ENCODE assay signal across 8 mouse cellular contexts in the genomic region with DNA sequence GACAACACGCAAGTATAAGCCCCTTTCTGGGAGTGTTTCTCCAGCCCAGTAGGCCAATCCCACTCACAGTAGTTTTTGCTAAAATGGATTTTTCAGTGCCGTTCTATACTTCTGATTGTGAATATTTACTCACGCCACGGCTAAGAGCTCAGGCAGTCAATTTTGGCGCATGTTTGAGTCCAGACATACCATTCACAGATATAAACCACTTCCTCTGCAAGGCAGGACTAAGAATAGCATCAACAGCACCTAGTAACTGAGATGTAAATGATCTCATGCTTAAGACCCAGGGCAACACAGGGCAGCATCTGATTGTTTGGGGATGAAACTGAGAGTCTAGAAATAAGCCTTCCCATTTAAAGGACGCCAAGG. TPM values are rescaled to one million over a fixed set of nuclear protein-coding genes. Genes with fewer than 3 reads are reported as not detected.
A peak's percentile ranks its signal among the peaks of the same experiment; 100 is the strongest.
DNase-seq lines count a peak whose midpoint lies in the region; ATAC-seq and TF ChIP-seq lines count a peak whose summit lies in the region.

A gene (minus strand): TSS at position 19 of the 372 bp plus-strand sequence.

- H3K27ac ChIP-seq in kidney, embryonic 15.5 days, result peak within 1 kb of the TSS; percentile 91
- peak within 1 kb of the TSS; percentile 89 for H3K27ac ChIP-seq in embryonic facial prominence, embryonic 13.5 days

- peaks cover 5% of the 10 kb centered on the region for H3K36me3 ChIP-seq in kidney, embryonic 15.5 days
- peaks cover 16% of the 10 kb centered on the region; the same call in 1 of the 2 replicates for H3K36me3 ChIP-seq in E14TG2a.4 (ENCODE audit: insufficient read depth, low read length)
- peaks cover 4% of the 10 kb centered on the region for H3K36me3 ChIP-seq in embryonic facial prominence, embryonic 13.5 days

- peak within 1 kb of the TSS; percentile 53 for H3K9ac ChIP-seq in kidney, embryonic 15.5 days
- H3K9ac ChIP-seq in embryonic facial prominence, embryonic 13.5 days, result peak within 1 kb of the TSS; percentile 80

- peak; percentile 50 for ATAC-seq in kidney, embryonic 15.5 days (replicated peaks; ENCODE audit: low FRiP score)
- ATAC-seq in embryonic facial prominence, embryonic 13.5 days (ENCODE audit: insufficient number of reproducible peaks, insufficient read depth, low FRiP score, low TSS enrichment, low read depth), result no peak
- peak; percentile 40 for ATAC-seq in monocyte, adult 5-6 weeks (replicated peaks; ENCODE audit: insufficient number of reproducible peaks, low FRiP score, low TSS enrichment, poor library complexity, severe bottlenecking)

- peak within 1 kb of the TSS; percentile 68 for H3K4me3 ChIP-seq in kidney, embryonic 15.5 days (replicated peaks)
- peak within 1 kb of the TSS; percentile 93 for H3K4me3 ChIP-seq in E14TG2a.4 (replicated peaks; ENCODE audit: low read length)
- H3K4me3 ChIP-seq in embryonic facial prominence, embryonic 13.5 days, result peak within 1 kb of the TSS; percentile 70

- no peaks in the 10 kb centered on the region for H3K9me3 ChIP-seq in kidney, embryonic 15.5 days (replicated peaks)
- H3K9me3 ChIP-seq in E14TG2a.4 (ENCODE audit: low read length), result no peaks in the 10 kb centered on the region
- H3K9me3 ChIP-seq in embryonic facial prominence, embryonic 13.5 days, result no peaks in the 10 kb centered on the region

- H3K27me3 ChIP-seq in kidney, embryonic 15.5 days, result no peaks in the 10 kb centered on the region
- no peaks in the 10 kb centered on the region for H3K27me3 ChIP-seq in E14TG2a.4 (ENCODE audit: insufficient read depth, low read length)
- H3K27me3 ChIP-seq in embryonic facial prominence, embryonic 13.5 days, result no peaks in the 10 kb centered on the region

- no peak for TF ChIP-seq CTCF in E14TG2a.4 (conservative IDR thresholded peaks at IDR 0.05; ENCODE audit: low read length)

- 13% methylated on average over 6 of the region's 6 CpGs for WGBS in kidney, embryonic 15.5 days
- WGBS in embryonic facial prominence, embryonic 13.5 days, result 9% methylated on average over 6 of the region's 6 CpGs

- H3K4me1 ChIP-seq in kidney, embryonic 15.5 days, result peaks cover 17% of the 10 kb centered on the region
- H3K4me1 ChIP-seq in E14TG2a.4 (replicated peaks; ENCODE audit: low read depth, low read length), result peaks cover 36% of the 10 kb centered on the region
- peaks cover 13% of the 10 kb centered on the region for H3K4me1 ChIP-seq in embryonic facial prominence, embryonic 13.5 days

- peak within 1 kb of the TSS; percentile 80 for H3K4me2 ChIP-seq in kidney, embryonic 15.5 days
- H3K4me2 ChIP-seq in embryonic facial prominence, embryonic 13.5 days, result peak within 1 kb of the TSS; percentile 78

- DNase-seq in kidney, postnatal 36 days, result no peak
- peak; percentile 3 to 14 for DNase-seq in left cerebral cortex, postnatal 14 days (ENCODE audit: low spot score in 2 of 2)
- DNase-seq in adipocyte (ENCODE audit: low spot score), result no peak
- DNase-seq in cerebellum, adult 18-20 months, result no peak

- intact Hi-C loops in left cerebral cortex, postnatal 14 days (cut with DNase I), result loop anchor here (5.0 kb wide), 1 partner anchor 40 kb away; a partner anchor contains a TSS

RNA-seq across cellular contexts. Expression of the gene that starts here (rescaled TPM):
- polyA plus RNA-seq in kidney, embryonic 15.5 days (2015; fragmentation: Nextera tagmentation; extraction: Ambion mirVana), result 34.4 and 37.3 TPM in 2 replicates
- 44.5 and 48.2 TPM in 2 replicates for polyA plus RNA-seq in embryonic facial prominence, embryonic 13.5 days (2015; fragmentation: Nextera tagmentation; extraction: Ambion mirVana)
- total RNA-seq in left cerebral cortex, postnatal 14 days (2021), result 10 to 100 TPM in 1 of 2 experiments, 1 to 10 TPM in 1; 9.8 to 10.5 TPM
- total RNA-seq in monocyte, adult 5-6 weeks (2017), result 10.7 to 58.1 TPM (median 11.2 TPM) in 3 replicates

Comparison
In these comparisons a context has a peak if more than half of its experiments do, and no peak if none do; other contexts are left out.
1. DNase-seq: peak in left cerebral cortex, postnatal 14 days (2 of 2); none in kidney, postnatal 36 days (0 of 2), adipocyte (single experiment) and cerebellum, adult 18-20 months (0 of 2).
2. Peak in every context shown above with its lines, with median percentiles within 50 percentile points of each other: H3K4me3 ChIP-seq.